Mouse (Mus musculus) c-Kit-positive CD71-negative TER-119-negative erythroid progenitor cells, embryonic 14.5 days (primary cell): ENCODE measurements around the gene Rimkla.
"Not testable (repeated sequence)": the region's sequence is repeated elsewhere in the genome, so short reads cannot be mapped to it uniquely, and the experiment has no call there.

Source experiments
- DNase-seq: peaks from one replicate; pipeline ENCODE4 v3.0.0-alpha.2; 2013; ENCODE audit warnings: low read depth

Gene Rimkla

DNA sequence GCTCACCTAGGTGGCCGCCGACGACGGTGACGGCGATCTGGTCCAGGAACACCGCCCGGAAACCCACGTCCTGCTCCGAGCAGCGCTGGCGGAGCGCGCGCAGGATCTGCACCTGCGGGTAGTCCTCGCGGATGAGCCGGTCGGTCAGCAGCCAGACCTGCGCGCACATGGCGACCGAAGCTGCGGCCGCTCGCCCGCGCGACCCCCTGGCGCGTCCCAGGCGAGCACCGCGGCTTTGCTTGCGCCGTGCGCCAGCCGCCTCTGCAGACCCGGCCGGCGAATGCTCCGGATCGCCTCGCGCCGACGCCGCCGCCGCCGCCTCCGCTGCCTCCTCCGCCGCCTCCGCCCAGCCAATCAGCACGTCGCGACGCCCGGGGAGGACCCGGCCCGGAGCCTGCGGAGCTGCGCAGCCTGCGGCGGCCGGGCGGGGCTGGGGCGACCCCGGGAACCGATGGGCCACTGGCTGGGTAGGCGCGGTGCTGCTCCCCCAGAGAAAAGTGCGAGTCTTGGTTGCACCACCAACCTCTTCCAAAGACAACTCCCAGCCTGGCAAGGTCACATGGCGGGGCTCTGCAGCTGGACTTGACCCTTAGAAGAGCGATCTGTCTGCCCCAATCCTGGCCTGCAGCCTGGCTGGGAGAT lies at the start of gene Rimkla:
TSS of gene Rimkla (minus strand) at position 338 of the 642 bp plus-strand sequence.
- peak; percentile 22 for DNase-seq

DNA sequence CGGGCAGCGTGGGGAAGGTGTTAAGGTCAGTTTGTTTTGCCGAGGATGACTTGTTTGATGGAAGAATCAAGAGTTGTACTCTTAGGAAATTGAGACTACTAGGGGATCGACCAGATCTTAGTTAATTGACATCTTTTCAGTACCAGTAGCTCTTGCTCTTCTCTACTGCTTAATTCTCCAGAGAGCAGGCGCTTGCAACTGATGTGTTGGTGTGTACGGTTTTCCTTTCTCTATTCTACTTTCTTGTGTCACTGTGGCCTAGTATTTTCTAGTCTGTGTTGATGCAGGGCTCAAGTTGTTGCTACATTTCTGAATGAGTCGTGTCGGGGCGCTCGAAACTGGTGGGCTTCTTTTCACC lies 48.1 kb upstream of the Rimkla start:
- no peak for DNase-seq

DNA sequence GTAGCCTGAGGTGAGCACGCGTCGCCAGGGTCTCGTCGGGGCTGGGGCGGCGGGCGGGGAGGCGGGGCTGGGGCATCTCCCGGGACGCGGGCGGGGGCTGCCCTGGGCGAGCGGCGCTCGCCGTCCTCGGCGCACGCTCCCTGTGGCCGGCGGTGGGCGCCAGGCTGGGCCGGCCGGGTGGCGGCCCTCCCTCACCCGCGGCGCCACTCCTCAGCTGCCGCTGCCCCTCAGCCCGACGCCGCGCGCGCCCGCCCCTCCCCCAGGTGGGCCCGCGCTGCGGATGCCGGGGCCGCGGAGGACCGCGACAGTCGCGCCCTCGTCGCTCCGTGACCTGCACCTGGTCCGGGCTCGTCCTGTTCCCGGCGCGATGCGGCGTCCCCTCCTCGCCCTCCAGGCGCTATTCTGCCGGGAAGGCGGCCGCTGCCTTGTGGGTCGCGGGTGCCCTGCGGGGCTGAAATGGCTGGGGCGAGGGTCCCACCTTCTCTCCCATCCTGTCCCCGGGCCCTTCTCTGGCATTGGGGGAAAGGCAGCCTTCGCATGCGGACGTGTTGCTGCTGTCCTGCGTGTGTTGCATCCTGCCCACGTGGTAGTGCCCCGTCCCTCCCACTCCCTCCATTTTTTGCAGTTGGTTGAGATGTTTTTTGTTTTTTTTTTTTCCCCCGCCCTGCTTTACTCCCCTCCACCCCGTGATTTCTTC lies 47.6 kb upstream of the Rimkla start:
- no peak for DNase-seq

DNA sequence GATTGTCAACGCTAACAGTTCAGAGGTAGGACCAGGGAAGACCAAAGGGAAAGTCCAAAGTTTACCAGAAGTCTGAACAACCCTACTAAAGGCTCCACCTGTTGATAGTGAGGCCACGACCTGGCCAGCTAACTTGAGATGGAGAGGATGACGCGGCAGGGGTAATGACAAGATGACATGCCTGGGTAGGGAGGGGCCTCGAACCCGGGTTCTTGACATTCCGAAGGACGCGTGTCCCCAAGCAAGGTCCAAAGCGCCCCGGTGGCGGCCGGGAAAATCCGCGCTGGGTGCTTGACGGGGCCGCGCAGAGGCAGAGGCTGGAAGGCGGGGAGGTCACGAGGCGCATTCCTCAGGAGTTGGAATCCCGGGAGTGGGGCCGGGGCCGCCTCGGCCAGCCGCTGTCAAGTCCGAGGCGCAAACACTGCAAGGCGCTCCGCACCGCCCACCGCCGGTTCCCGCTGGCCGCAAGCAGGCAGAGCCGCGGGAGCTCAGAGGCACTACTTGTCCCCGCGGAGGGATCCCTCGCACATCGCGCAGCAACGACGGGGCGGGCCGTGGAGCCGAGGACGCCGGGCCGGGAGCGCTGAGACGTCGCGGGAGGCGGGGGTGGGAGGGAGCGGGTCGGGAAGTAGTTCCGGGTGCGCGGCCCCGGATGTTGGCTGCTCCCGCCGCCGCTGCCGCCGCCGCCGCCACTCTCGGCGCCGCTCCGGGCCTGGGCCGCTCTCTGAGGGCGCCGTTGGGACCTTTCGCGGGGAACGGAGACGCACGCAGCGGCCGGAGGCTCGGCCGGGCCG lies 46.8 kb upstream of the Rimkla start, which contains the start of gene Frg2f1:
TSS of gene Frg2f1 (minus strand) at position 499 of the 794 bp plus-strand sequence.
- peak; percentile 76 for DNase-seq

DNA sequence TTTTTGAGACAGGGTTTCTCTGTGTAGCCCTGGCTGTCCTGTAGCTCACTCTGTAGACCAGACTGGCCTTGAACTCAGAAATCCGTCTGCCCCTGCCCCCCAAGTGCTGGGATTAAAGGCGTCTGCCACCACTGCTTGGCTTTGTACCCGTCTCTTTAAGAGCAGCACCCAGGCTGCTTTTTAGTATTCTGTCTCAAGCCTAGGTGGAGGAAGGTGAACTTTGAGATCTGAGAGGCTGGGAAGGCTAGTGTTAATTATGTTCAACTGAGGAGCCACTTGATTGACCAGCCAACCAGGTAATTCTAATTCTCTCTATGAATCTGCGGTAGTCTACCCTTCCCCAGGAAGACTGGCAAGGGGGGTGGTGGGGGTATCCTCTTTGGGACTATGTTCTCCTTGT lies 45.0 kb upstream of the Rimkla start:
- DNase-seq: no peak

DNA sequence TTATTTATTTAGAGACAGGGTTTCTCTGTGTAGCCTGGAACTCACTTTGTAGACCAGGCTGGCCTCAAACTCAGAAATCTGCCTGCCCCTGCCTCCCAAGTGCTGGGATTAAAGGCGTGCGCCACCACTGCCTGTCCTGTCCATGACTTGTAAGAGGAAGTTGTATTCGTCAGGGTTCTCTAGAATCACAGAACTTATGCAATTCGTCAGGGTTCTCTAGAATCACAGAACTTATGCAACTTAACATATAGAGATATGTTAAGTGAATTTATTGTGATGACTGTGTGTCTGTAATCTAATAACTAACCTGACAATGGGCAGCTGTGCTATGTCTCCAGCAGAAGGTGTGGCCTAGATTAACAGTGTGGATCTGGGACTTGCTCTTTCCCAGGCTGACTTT lies 44.2 kb upstream of the Rimkla start, which contains the start of gene Foxj3:
TSS of gene Foxj3 (plus strand) at position 390 of the 400 bp plus-strand sequence.
- DNase-seq: not testable (repeated sequence)

DNA sequence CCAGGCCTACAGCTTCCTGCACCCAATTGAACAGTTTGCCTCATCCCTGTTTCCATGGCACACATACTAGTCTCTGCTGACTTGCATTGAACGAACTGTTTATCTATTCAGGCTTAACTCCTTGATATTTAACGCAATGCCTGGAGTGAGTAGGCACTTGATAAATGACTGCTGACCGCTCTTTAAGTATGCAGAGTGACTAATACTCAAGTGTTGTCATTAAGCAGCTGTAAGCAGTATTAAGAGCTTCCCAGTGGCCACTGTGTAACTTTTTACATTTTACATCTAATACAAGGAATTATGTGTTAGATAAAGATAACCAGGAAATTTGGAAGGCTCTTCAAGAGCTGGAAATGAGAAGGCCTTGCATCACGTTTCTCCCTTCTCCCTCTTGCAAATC lies 42.7 kb upstream of the Rimkla start:
- no peak for DNase-seq

DNA sequence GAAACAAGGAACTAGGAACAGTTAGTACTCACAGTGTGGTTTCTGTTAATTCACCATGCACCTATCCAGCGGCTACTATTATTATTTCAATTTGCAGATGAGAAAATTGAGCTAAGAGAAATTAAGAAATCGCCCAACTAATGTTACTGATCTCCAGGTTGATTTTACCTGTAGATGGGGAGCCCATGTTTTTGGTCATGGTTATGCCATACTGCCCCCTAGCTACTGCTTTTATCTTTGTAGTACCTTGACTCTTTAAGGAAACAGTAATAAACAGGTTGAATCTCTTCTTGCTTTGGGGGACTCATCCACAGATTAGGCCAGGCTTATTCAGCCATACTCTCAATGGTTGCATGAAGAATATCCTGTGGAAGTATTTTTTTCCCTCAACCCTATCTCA lies 39.4 kb upstream of the Rimkla start:
- no peak for DNase-seq

DNA sequence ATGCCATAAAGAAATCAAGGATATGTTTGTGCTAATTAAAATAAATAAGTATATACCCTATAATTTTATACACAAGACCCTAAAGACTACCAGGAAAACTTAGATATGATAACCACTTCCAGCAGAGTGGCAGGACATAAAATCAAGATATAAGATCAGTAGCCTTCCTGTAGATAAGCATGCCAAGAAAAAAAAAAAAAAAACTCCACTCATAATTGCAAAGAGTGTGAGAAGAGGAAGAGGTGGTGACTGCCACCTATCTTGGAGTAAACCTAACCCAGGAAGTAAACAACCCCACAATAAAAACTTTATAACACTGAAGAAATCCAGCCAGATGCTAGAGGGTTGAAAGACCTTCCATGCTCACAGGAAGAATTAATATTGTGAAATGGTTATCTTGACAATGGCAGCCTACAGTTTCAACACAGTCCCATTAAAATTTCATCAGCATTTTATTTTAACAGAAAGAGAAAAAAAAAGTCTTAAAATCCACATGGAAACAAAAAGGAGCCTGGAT lies 34.0 kb upstream of the Rimkla start:
- DNase-seq: no peak

DNA sequence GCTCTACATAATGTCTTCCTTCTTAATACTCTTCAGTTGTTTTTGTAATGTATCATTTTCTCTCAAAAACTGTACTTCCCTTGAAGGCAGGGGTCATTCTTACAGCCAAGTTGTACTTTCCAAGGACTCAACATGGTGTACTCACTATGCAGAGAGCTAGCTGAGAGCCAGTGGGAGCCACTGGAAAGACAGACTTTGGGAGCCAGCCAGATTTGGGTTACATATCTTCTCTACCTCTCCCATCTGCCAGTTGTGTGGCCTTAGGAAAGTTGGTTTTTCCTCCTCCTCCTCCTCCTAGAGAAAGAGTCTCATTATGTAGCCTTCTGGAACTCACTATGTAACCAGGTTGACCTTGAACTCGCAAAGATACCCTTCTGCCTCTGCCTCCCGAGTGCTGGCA lies 32.0 kb upstream of the Rimkla start:
- DNase-seq: no peak

DNA sequence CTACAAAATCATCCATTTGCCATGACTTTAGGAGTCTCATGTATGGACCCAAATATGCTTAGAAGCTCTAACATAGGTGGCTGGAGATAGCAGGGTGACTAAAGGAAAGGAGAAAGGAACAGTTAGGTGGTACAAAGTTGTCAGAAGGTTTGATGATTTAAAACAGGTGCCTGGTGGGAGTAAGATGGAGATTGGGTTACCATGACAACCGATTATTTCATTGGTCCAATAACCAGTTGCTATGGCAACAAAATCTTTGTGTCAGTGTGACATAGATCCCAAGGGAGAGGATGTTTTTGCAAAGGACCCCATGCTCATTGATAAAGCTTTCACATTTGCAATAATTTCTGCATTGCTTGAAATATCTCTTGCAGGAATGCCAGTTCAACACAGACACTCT lies 31.6 kb upstream of the Rimkla start:
- DNase-seq: no peak

DNA sequence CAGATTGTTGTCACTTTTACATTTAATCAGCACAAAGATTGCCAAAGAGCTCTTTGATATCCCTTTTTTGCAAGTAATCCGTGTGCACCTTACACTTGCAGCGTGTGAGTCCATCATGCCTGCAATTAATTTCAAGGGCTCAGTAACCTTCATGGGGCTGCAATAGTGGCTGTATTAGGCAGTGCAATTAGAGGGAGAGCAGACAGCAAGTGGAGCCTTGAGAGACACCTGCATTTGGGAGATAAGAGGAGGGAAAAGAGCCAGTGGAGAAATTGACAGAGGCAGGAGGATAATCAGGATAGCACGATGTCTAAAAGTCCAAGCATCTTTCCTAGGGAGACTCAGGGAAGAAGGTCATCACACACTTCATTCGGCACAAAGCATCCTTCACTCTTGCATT lies 31.1 kb upstream of the Rimkla start:
- no peak for DNase-seq

DNA sequence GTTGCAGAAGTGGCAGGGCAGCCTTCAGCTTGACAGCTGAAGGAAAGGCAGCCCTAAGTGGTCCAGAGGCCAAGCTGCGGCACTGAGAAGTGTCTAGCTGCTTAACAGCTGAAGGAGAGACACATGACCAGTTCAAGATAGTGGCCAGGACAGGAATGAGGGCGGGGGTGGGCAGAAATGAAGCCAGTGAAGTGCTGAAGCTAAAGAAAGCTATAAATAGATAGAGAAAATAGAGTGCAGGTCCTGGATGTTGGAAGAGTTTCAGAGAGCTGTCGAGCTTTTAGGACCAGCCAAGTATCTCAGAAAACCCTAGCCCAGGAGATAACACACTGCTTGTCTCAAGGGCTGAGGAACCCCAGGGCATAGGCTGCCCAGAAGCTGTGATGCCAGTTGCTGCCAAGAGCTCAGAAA lies 20.3 kb upstream of the Rimkla start:
- no peak for DNase-seq

DNA sequence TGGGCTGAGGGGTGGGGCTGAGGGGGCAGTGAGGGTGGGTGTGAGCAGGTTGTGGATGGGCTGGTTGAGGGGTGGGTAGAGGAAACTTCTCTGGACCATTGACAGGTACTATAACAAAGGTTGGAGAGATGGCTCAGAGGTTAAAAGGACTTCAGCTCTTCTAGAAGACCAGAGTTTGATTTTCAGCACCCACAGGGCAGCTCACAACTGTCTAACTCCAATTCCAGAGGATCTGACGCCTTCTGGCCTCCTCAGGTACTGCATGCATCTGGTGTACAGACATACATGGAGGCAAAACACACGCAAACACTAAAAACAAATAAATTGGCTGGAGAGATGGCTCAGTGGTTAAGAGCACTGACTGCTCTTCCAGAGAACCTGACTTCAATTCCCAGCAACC lies 19.2 kb upstream of the Rimkla start:
- no peak for DNase-seq

DNA sequence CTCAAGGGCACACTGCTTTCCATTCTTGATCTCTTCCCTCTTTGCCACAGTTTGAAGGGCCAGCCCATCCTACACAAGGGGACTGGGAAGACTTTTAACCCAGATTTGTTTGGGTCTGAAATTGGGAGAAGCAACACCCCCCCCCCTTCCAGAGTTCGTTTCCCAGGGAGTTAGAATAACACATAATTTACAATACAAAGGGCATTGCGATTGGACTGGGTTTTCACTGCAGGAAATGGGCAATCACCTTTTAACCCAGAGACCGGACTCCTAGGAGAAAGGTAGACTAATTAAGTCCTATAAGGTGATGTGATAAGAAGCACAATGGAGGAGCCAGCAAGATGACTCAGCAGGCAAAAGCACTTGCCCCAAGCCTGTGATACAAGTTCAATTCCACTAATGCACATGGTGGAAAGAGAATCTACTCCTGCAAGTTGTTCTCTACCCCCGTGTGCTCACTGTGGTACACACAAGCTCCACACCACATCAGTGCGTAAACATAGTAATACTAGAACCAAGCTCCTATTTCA lies 6.0 kb upstream of the Rimkla start:
- DNase-seq: no peak

DNA sequence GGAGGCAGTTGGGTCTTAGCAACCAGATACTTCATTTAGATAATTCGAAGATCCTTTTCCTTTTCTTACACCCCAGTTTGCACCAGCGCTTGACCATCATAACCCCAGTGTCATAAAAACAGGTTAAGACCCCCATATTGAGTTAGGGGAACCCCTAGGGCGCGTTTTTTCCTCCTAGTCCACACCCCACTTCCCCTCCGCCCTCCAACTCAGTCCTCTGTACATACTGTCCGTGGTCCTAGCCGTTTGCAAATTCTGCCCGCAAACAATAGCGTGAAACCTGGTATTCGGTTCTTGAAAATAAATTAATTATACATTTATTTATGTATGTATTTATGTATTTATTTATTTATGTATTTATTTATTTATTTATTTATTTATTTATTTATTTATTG lies 502 bp upstream of the Rimkla start:
- DNase-seq: no peak

DNA sequence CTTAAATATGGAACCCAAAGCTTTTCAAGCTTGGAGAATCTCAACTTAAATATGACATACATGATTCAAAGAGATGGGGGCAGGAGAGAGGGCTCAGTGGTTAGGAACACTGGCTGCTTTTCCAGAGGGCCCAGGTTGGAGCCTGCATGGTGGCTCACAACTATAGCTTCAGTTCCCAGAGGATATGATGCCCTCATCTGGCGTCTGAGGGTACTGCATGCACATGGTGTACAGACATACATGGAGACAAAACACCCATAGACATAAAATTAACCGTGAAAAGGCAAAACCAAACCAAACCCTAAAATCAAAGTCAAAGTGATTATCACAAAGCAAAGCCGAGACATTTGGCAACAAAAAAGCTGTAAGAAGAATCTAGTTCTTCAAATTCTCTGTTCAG lies 1.6 kb downstream of the Rimkla start:
- DNase-seq: peak; percentile 37

DNA sequence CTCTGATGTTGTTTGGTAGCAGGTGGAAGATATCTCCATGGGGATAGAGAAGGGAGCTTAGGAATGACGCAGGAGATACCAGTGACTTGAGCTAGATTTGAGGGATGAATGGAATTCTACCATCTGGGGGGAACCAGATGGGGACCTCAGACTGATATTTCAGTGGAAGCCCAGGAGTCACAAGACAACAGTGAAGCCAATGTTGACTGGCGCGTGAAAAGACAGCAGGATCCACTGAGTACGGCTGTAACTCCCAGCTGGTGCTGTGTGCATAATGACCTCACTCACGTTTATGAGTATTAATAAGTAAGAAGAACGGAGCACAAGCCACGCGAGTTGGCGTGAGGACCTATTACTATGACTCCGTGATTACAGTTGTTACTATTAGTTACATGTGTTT lies 2.8 kb downstream of the Rimkla start:
- no peak for DNase-seq

DNA sequence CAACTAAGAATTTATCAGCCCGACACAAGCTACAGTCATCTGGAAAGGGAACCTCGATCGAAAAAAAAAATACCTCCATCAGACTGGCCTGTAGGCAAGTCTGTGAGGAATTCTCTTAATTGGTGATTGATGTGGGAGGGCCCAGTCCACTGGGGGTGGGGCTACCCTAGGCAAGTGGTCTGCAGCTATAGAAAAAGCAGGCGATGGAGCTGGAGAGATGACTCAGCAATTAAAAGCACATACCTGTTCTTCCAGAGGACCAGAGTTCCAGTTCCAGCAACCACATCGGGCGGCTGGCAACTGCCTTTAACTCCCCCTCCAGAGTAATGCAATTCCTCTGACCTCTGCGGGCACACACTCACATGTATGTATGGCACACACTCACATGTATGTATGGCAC lies 7.5 kb downstream of the Rimkla start:
- no peak for DNase-seq

DNA sequence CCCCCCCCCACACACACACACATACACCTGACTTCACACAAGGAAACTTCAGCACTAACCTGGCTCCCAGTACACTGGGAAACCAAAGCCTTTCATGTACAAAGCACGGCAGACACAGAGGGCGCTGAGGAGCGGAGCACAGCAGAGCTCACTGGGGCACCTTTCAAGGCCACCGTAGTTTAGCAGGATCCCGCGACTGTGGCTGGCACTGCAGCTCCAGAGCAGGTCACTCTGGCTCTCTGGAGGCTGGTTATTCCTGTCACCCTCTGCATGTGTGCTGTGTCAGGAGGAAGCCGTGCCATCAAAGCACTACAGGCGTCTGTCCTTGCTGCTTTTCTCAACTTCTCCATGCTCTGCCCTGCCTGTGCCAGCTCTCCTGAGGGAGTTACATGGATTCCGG lies 9.4 kb downstream of the Rimkla start:
- DNase-seq: no peak

DNA sequence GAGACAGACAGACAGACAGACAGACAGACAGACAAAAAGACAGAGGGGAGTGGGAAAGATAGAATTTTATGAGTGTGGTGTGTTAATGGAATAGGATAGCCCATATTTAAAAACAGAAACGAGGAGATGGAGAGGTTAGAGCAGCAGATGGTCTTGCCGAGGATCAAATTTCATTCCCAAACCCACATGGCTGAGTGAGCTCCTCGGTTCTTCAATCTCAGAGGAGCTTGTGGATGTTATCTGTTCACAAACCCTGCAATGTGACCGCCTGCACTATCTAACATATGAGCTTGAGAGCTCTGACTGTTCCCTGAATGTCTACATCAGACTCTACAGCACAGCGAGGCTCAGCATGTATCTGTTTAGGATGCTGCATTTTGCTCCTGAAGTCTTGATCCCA lies 19.3 kb downstream of the Rimkla start:
- no peak for DNase-seq

DNA sequence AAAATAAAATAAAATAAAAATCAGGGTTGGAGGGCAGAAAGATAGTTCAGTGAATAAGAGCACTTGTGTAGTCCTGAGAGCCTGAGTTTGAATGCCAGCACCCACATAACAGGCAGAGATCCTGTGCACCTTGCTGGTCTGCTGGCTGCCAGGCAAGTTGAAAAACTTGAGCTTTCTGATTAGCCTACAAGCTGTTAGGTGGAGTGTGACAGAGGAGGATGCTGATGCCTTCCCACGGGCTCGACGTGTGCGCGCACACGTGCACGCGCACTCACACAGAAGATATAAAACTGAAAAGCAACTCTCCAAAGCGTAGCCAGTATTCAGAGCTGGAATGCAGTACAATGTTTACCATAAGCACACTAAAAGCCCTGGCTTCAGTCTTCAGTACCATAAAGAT lies 19.9 kb downstream of the Rimkla start:
- DNase-seq: no peak
